ENCODE assay signal across 30 mouse cellular contexts in genomic region chr7:110414276-110414675, GRCm38 (mm10).
DNase-seq lines count a peak whose midpoint lies in the region; ATAC-seq and TF ChIP-seq lines count a peak whose summit lies in the region.
"Had no signal": no experiment of that assay in that cellular context is flagged by ENCODE, and none has a peak within 500 bp of the region (broad histone marks: within the 10 kb centered on the region; RNA-seq: fewer than 3 reads in every experiment).

No protein-coding gene starts in this region.

- no peaks in the 10 kb centered on the region for H3K9me3 ChIP-seq in kidney, embryonic 16.5 days (ENCODE audit: low read length)
- no peaks in the 10 kb centered on the region for H3K9me3 ChIP-seq in neural tube, embryonic 15.5 days (replicated peaks)
- H3K9me3 ChIP-seq: embryonic facial prominence, embryonic 10.5 days; embryonic facial prominence, embryonic 13.5 days; G1E; heart, embryonic 10.5 days; heart, embryonic 13.5 days had no signal

- H3K4me2 ChIP-seq in kidney, embryonic 16.5 days (replicated peaks; ENCODE audit: low read depth, low read length): no peak overlapping the region
- H3K4me2 ChIP-seq in neural tube, embryonic 15.5 days: no peak overlapping the region
- H3K4me2 ChIP-seq: embryonic facial prominence, embryonic 13.5 days; heart, embryonic 13.5 days; hindbrain, embryonic 14.5 days had no signal

- no peaks in the 10 kb centered on the region for H3K4me1 ChIP-seq in kidney, embryonic 16.5 days (ENCODE audit: insufficient read depth, low read length)
- no peaks in the 10 kb centered on the region; the same call in 1 of the 2 replicates for H3K4me1 ChIP-seq in embryonic fibroblast, embryonic 13.5 days (ENCODE audit: control insufficient read depth, insufficient read depth, low read length)
- H3K4me1 ChIP-seq in neural tube, embryonic 15.5 days: no peaks in the 10 kb centered on the region
- H3K4me1 ChIP-seq: embryonic facial prominence, embryonic 10.5 days; embryonic facial prominence, embryonic 13.5 days; heart, embryonic 10.5 days had no signal

- no peak overlapping the region for H3K4me3 ChIP-seq in kidney, embryonic 16.5 days (ENCODE audit: low read length)
- no peak overlapping the region for H3K4me3 ChIP-seq in embryonic fibroblast, embryonic 13.5 days (ENCODE audit: insufficient read depth, low read length)
- no peak overlapping the region for H3K4me3 ChIP-seq in neural tube, embryonic 15.5 days (replicated peaks)
- H3K4me3 ChIP-seq: embryonic facial prominence, embryonic 10.5 days; embryonic facial prominence, embryonic 13.5 days; heart, adult 2 months; heart, embryonic 10.5 days; heart, embryonic 13.5 days had no signal

- H3K27me3 ChIP-seq in kidney, embryonic 16.5 days (ENCODE audit: insufficient read depth, low read length): no peaks in the 10 kb centered on the region
- H3K27me3 ChIP-seq in neural tube, embryonic 15.5 days (replicated peaks): no peaks in the 10 kb centered on the region
- H3K27me3 ChIP-seq: CH12.LX; embryonic facial prominence, embryonic 13.5 days; heart, embryonic 13.5 days had no signal

- no peak for ATAC-seq in kidney, embryonic 16.5 days (ENCODE audit: low FRiP score, low TSS enrichment)
- ATAC-seq in neural tube, embryonic 15.5 days (ENCODE audit: low FRiP score): no peak
- ATAC-seq: forebrain, embryonic 14.5 days; forebrain, postnatal 0 days; hindbrain, postnatal 0 days had no signal

- no peak overlapping the region for H3K9ac ChIP-seq in kidney, embryonic 16.5 days (replicated peaks; ENCODE audit: low read length)
- H3K9ac ChIP-seq in neural tube, embryonic 15.5 days (replicated peaks): no peak overlapping the region
- H3K9ac ChIP-seq: embryonic facial prominence, embryonic 13.5 days; forebrain, postnatal 0 days; heart, embryonic 13.5 days; hindbrain, embryonic 14.5 days had no signal

- DNase-seq in kidney, adult 11 months: peak; percentile 44
- peak; percentile 83 for DNase-seq in kidney, adult 9 months
- DNase-seq in kidney, postnatal 25 days: peak; percentile 44 to 56
- DNase-seq in right cerebral cortex, postnatal 14 days: no peak
- no peak for DNase-seq in embryo, embryonic 10 days (ENCODE audit: low spot score)
- DNase-seq: adrenal gland, adult 2 months; adrenal gland, postnatal 14 days; B cell, adult 2 months; cerebellum, adult 11 months; cerebellum, adult 2 months; cerebellum, adult 9-11 months; cerebellum, postnatal 25 days; embryo, embryonic 11 days; forebrain, postnatal 0 days; gastrocnemius, postnatal 25 days; heart, adult 2 months; heart, postnatal 14 days; heart, postnatal 4 days had no signal

- no peak for TF ChIP-seq CTCF in embryonic fibroblast, embryonic 13.5 days (IDR thresholded peaks at IDR 0.05; ENCODE audit: borderline replicate concordance, insufficient read depth, low read length)

- peaks cover 10% of the 10 kb centered on the region; the same call in 1 of the 2 replicates for H3K36me3 ChIP-seq in kidney, embryonic 16.5 days (ENCODE audit: insufficient read depth, low read length)
- H3K36me3 ChIP-seq in neural tube, embryonic 15.5 days: peaks cover 26% of the 10 kb centered on the region
- H3K36me3 ChIP-seq: G1E had no signal

- WGBS in kidney, embryonic 16.5 days: 80% methylated on average over 5 of the region's 5 CpGs
- WGBS in neural tube, embryonic 15.5 days: 80% methylated on average over 5 of the region's 5 CpGs

- TF ChIP-seq POLR2A in embryonic fibroblast, embryonic 13.5 days (IDR thresholded peaks at IDR 0.05; ENCODE audit: low read depth, low read length): no peak

- no peak overlapping the region for H3K27ac ChIP-seq in kidney, embryonic 16.5 days (ENCODE audit: low read length)
- H3K27ac ChIP-seq in embryonic fibroblast, embryonic 13.5 days (ENCODE audit: insufficient read depth, low read length): peak overlapping the region; percentile 11; the same call in 1 of the 2 replicates
- H3K27ac ChIP-seq in neural tube, embryonic 15.5 days (replicated peaks): no peak overlapping the region
- H3K27ac ChIP-seq: embryonic facial prominence, embryonic 10.5 days; embryonic facial prominence, embryonic 13.5 days; heart, embryonic 10.5 days; heart, embryonic 13.5 days; hindbrain, embryonic 14.5 days; hindbrain, postnatal 0 days had no signal

Comparison
In these comparisons a context has a peak if more than half of its experiments do, and no peak if none do; other contexts are left out.
1. DNase-seq: peak in kidney, adult 11 months (single experiment), kidney, adult 9 months (single experiment) and kidney, postnatal 25 days (2 of 2); none in right cerebral cortex, postnatal 14 days (single experiment) and embryo, embryonic 10 days (single experiment).